Mouse (Mus musculus) layer of hippocampus, postnatal 14 days (tissue): Measurements from ENCODE around the gene Trim65. TPM values are rescaled to one million over a fixed set of nuclear protein-coding genes. Genes with fewer than 3 reads are reported as not detected.

Experiments
- DNase-seq, 2 experiments: peaks; one replicate each; pipeline ENCODE4 v3.0.0; 2021 to 2022; ENCODE audit warnings: low spot score in 2 of 2, mixed read lengths in 1 of 2
- long read RNA-seq, 2 experiments: library from polyadenylated mRNA; stranded (forward); transcript quantifications; one replicate each; pipeline ENCODE4 v2.0.0; 2021
- total RNA-seq, 2 experiments: library from RNA; stranded (reverse); gene quantifications; 2 replicates each; pipeline ENCODE4 v1.2.3; 2021

The Trim65 gene
- total RNA-seq, result 1 to 10 TPM; 6.0 to 6.6 TPM
- long read RNA-seq, experiment 1, full-length matches to known transcripts, result 1 of 2 reads
- long read RNA-seq, experiment 1, partial matches to known transcripts, result 0 of 2 reads
- long read RNA-seq, experiment 1, other reads (novel, unspliced or antisense), result 1 of 2 reads
- long read RNA-seq, experiment 2, result 0 reads

GRCm38 (mm10) chr11:116130488-116131205 lies at the start of gene Trim65:
Gene Trim65, minus strand, starts transcription at chr11:116131128.
- DNase-seq, result peak; percentile 87 to 92

GRCm38 (mm10) chr11:116178411-116179121 lies 47.6 kb upstream of the Trim65 start:
- no peak for DNase-seq

GRCm38 (mm10) chr11:116176010-116176409 lies 45.1 kb upstream of the Trim65 start:
- DNase-seq, result no peak

- DNase-seq, result no peak
Observed at GRCm38 (mm10) chr11:116174775-116175448, 44.0 kb upstream of the Trim65 start.

GRCm38 (mm10) chr11:116171959-116172358 lies 41.0 kb upstream of the Trim65 start:
- DNase-seq, result no peak

- DNase-seq, result no peak
Observed at GRCm38 (mm10) chr11:116170003-116170800, 39.3 kb upstream of the Trim65 start.

- DNase-seq, result no peak
Observed at GRCm38 (mm10) chr11:116169214-116169613, 38.3 kb upstream of the Trim65 start.

- DNase-seq, result peak; percentile 91 to 98
Observed at GRCm38 (mm10) chr11:116167884-116168439, 37.0 kb upstream of the Trim65 start, which contains the start of gene Fbf1. Gene Fbf1, minus strand, starts transcription at chr11:116168166.

GRCm38 (mm10) chr11:116167232-116167631 lies 36.3 kb upstream of the Trim65 start:
- no peak for DNase-seq

- no peak for DNase-seq
Observed at GRCm38 (mm10) chr11:116163002-116163401, 32.1 kb upstream of the Trim65 start.

- peak in 1 of 2 experiments; percentile 53 for DNase-seq
Observed at GRCm38 (mm10) chr11:116162146-116162545, 31.2 kb upstream of the Trim65 start.

GRCm38 (mm10) chr11:116161312-116161711 lies 30.4 kb upstream of the Trim65 start:
- DNase-seq, result no peak

- DNase-seq, result no peak
Observed at GRCm38 (mm10) chr11:116150960-116151359, 20.0 kb upstream of the Trim65 start.

GRCm38 (mm10) chr11:116149341-116149740 lies 18.4 kb upstream of the Trim65 start:
- no peak for DNase-seq

- DNase-seq, result no peak
Observed at GRCm38 (mm10) chr11:116148761-116149221, 17.9 kb upstream of the Trim65 start.

- DNase-seq, result peak; percentile 64 to 66
Observed at GRCm38 (mm10) chr11:116146294-116146985, 15.5 kb upstream of the Trim65 start.

GRCm38 (mm10) chr11:116145481-116146293 lies 14.8 kb upstream of the Trim65 start:
- no peak for DNase-seq

GRCm38 (mm10) chr11:116143468-116143867 lies 12.5 kb upstream of the Trim65 start:
- DNase-seq, result no peak
